Mouse (Mus musculus) brain, adult 10 weeks (tissue): Measurements from ENCODE around the gene Polr3g. TPM values are rescaled to one million over a fixed set of nuclear protein-coding genes. Genes with fewer than 3 reads are reported as not detected.

Experiments
- polyA plus RNA-seq: library from polyadenylated mRNA; stranded (reverse); fragments of 350-450 nt; fragmentation: Illumina TruSeq; extraction: RNeasy Lipid Tissue Mini Kit (QIAGEN cat#74804); gene quantifications from one replicate; pipeline ENCODE4 v1.2.3, GENCODE M21; 2015; ENCODE audit warnings: low read depth, low replicate concordance

The Polr3g gene
- polyA plus RNA-seq, result 4.3 TPM

GRCm38 (mm10) chr13:81710775-81711545 lies at the start of gene Polr3g, which contains the start of gene Mblac2:
Gene Polr3g, minus strand, starts transcription at chr13:81711013.
Gene Mblac2, plus strand, starts transcription at chr13:81711341.

GRCm38 (mm10) chr13:81657351-81658052 lies 53.3 kb downstream of the Polr3g start, which contains the start of gene Lysmd3:
Gene Lysmd3, plus strand, starts transcription at chr13:81657663.

DNA sequence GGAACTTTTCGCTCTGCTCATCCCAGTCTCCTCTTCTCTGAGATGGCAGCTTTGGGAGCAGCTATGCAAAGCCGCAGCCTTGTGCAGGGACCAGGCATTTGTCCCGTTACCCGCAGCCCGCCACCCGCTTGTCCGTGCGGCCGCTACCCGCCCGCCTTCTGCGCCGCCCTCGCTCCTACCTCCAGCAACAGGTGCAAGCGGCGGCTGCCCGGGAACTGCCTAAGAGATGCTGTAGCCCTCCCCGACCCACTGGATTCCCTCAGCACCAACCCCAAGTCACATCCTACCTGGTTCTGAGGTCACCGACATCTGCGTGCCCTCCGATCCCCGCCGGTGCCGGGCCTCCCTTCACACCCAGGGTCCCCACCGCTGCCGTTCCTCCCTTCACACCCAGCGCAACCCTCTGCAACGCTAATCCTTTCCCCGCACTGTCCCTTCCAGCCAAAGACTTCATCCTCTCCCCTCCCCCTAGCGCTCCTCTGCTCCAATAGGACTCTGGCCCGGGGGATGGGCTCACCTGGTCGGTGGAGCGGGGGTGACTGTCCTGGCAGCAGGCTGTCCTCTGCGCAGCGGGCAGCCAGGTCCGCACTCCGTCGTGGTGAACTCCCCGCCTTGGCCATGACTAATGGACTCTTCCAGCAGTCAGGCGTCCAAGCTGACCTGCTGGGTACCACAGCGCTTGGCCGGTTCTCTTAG lies 77.9 kb downstream of the Polr3g start, which contains the start of gene Adgrv1:
TSS of gene Adgrv1 (minus strand) at position 435 of the 696 bp plus-strand sequence.

Other genes with a start within 250 kb of the Polr3g start
- gene Adgrv1, start 77.9 kb downstream of the Polr3g start, polyA plus RNA-seq, result 2.7 TPM
- gene Lysmd3, start 53.4 kb downstream of the Polr3g start, polyA plus RNA-seq, result 13.6 TPM
- 21.6 TPM for gene Mblac2, start 328 bp upstream of the Polr3g start, polyA plus RNA-seq
- gene Cetn3, start 72.1 kb upstream of the Polr3g start, polyA plus RNA-seq, result 128 TPM